Mouse (Mus musculus): ENCODE data around the gene Abcf2. TPM values are rescaled to one million over a fixed set of nuclear protein-coding genes. Genes with fewer than 3 reads are reported as not detected.

Abcf2 gene
- polyA plus RNA-seq, 1 experiment: 40.2 TPM

GRCm38 (mm10) chr5:24591796-24592470 is 14.7 kb upstream of the Abcf2 start:
- Histone ChIP-seq H3K36me3 (ENCODE audit: control insufficient read depth, insufficient read depth, low read length) (no peaks in the 10 kb centered on the region), H3K4me1 (ENCODE audit: control insufficient read depth, insufficient read depth, low read length) (peaks cover 6% of the 10 kb centered on the region; the same call in 1 of the 2 replicates), H3K4me3 (ENCODE audit: insufficient read depth, low read depth, low read length) (peak overlapping the region; percentile 49), H3K27me3 (replicated peaks; ENCODE audit: control insufficient read depth, insufficient read depth, low read length) (no peaks in the 10 kb centered on the region), H3K27ac (ENCODE audit: insufficient read depth, low read depth, low read length) (peak overlapping the region; percentile 13)
- TF ChIP-seq CTCF (conservative IDR thresholded peaks at IDR 0.05; ENCODE audit: insufficient read depth, insufficient read length, low read depth, low read length) (no peak), POLR2A (IDR thresholded peaks at IDR 0.05; ENCODE audit: low read depth, low read length) (no peak)
- WGBS: 53% methylated on average over 24 of the region's 24 CpGs
- DNase-seq: peak; percentile 62

GRCm38 (mm10) chr5:24591268-24591721 is 14.0 kb upstream of the Abcf2 start:
- H3K36me3 ChIP-seq (ENCODE audit: control insufficient read depth, insufficient read depth, low read length): no peaks in the 10 kb centered on the region
- WGBS: 38% methylated on average over 23 of the region's 23 CpGs
- TF ChIP-seq CTCF (conservative IDR thresholded peaks at IDR 0.05; ENCODE audit: insufficient read depth, insufficient read length, low read depth, low read length): no peak
- TF ChIP-seq POLR2A (IDR thresholded peaks at IDR 0.05; ENCODE audit: low read depth, low read length): no peak
- H3K4me3 ChIP-seq (ENCODE audit: insufficient read depth, low read depth, low read length): peak overlapping the region; percentile 49
- peak; percentile 45 for DNase-seq
- peak overlapping the region; percentile 13 for H3K27ac ChIP-seq (ENCODE audit: insufficient read depth, low read depth, low read length)
- peaks cover 6% of the 10 kb centered on the region; the same call in 1 of the 2 replicates for H3K4me1 ChIP-seq (ENCODE audit: control insufficient read depth, insufficient read depth, low read length)
- no peaks in the 10 kb centered on the region for H3K27me3 ChIP-seq (replicated peaks; ENCODE audit: control insufficient read depth, insufficient read depth, low read length)

GRCm38 (mm10) chr5:24589511-24590500 is 12.5 kb upstream of the Abcf2 start:
- WGBS: 88% methylated on average over 20 of the region's 20 CpGs
- H3K4me3 ChIP-seq (ENCODE audit: insufficient read depth, low read depth, low read length): no peak overlapping the region
- H3K36me3 ChIP-seq (ENCODE audit: control insufficient read depth, insufficient read depth, low read length): no peaks in the 10 kb centered on the region
- TF ChIP-seq CTCF (conservative IDR thresholded peaks at IDR 0.05; ENCODE audit: insufficient read depth, insufficient read length, low read depth, low read length) (no peak), POLR2A (IDR thresholded peaks at IDR 0.05; ENCODE audit: low read depth, low read length) (no peak)
- no peaks in the 10 kb centered on the region for H3K27me3 ChIP-seq (replicated peaks; ENCODE audit: control insufficient read depth, insufficient read depth, low read length)
- H3K27ac ChIP-seq (ENCODE audit: insufficient read depth, low read depth, low read length): no peak overlapping the region
- H3K4me1 ChIP-seq (ENCODE audit: control insufficient read depth, insufficient read depth, low read length): peaks cover 9% of the 10 kb centered on the region; the same call in 1 of the 2 replicates
- no peak for DNase-seq

- DNase-seq: no peak
- no peak for TF ChIP-seq CTCF (conservative IDR thresholded peaks at IDR 0.05; ENCODE audit: insufficient read depth, insufficient read length, low read depth, low read length)
- no peak for TF ChIP-seq POLR2A (IDR thresholded peaks at IDR 0.05; ENCODE audit: low read depth, low read length)
- Histone ChIP-seq H3K36me3 (ENCODE audit: control insufficient read depth, insufficient read depth, low read length) (no peaks in the 10 kb centered on the region), H3K4me1 (ENCODE audit: control insufficient read depth, insufficient read depth, low read length) (peaks cover 9% of the 10 kb centered on the region; the same call in 1 of the 2 replicates), H3K4me3 (ENCODE audit: insufficient read depth, low read depth, low read length) (peak overlapping the region; percentile 80), H3K27ac (ENCODE audit: insufficient read depth, low read depth, low read length) (no peak overlapping the region), H3K27me3 (replicated peaks; ENCODE audit: control insufficient read depth, insufficient read depth, low read length) (no peaks in the 10 kb centered on the region)
- 15% methylated on average over 4 of the region's 4 CpGs for WGBS
Measured at GRCm38 (mm10) chr5:24587200-24587577, 9.9 kb upstream of the Abcf2 start.

GRCm38 (mm10) chr5:24586547-24587199 is 9.4 kb upstream of the Abcf2 start, which contains the start of gene Chpf2:
Chpf2 (plus strand) TSS chr5:24586741.
- Histone ChIP-seq H3K4me3 (ENCODE audit: insufficient read depth, low read depth, low read length) (peak within 1 kb of the TSS; percentile 80), H3K4me1 (ENCODE audit: control insufficient read depth, insufficient read depth, low read length) (peaks cover 9% of the 10 kb centered on the region; the same call in 1 of the 2 replicates), H3K36me3 (ENCODE audit: control insufficient read depth, insufficient read depth, low read length) (no peaks in the 10 kb centered on the region), H3K27me3 (replicated peaks; ENCODE audit: control insufficient read depth, insufficient read depth, low read length) (no peaks in the 10 kb centered on the region), H3K27ac (ENCODE audit: insufficient read depth, low read depth, low read length) (peak within 1 kb of the TSS; percentile 44)
- TF ChIP-seq POLR2A (IDR thresholded peaks at IDR 0.05; ENCODE audit: low read depth, low read length): no peak
- TF ChIP-seq CTCF (conservative IDR thresholded peaks at IDR 0.05; ENCODE audit: insufficient read depth, insufficient read length, low read depth, low read length): no peak
- under 1% methylated on average over 42 of the region's 43 CpGs for WGBS
- DNase-seq: peak; percentile 90

- peak overlapping the region; percentile 37 for H3K27ac ChIP-seq (ENCODE audit: insufficient read depth, low read depth, low read length)
- H3K36me3 ChIP-seq (ENCODE audit: control insufficient read depth, insufficient read depth, low read length): no peaks in the 10 kb centered on the region
- H3K4me3 ChIP-seq (ENCODE audit: insufficient read depth, low read depth, low read length): peak overlapping the region; percentile 80
- DNase-seq: no peak
- H3K27me3 ChIP-seq (replicated peaks; ENCODE audit: control insufficient read depth, insufficient read depth, low read length): no peaks in the 10 kb centered on the region
- peaks cover 9% of the 10 kb centered on the region; the same call in 1 of the 2 replicates for H3K4me1 ChIP-seq (ENCODE audit: control insufficient read depth, insufficient read depth, low read length)
- no peak for TF ChIP-seq CTCF (conservative IDR thresholded peaks at IDR 0.05; ENCODE audit: insufficient read depth, insufficient read length, low read depth, low read length)
- no peak for TF ChIP-seq POLR2A (IDR thresholded peaks at IDR 0.05; ENCODE audit: low read depth, low read length)
- WGBS: 6% methylated on average over 8 of the region's 8 CpGs
Measured at GRCm38 (mm10) chr5:24586106-24586505, 8.8 kb upstream of the Abcf2 start.

All from kidney, adult 2 months (tissue).